Mouse (Mus musculus) embryonic facial prominence, embryonic 13.5 days (tissue): ENCODE data around the gene Taar7b. TPM values are rescaled to one million over a fixed set of nuclear protein-coding genes. Genes with fewer than 3 reads are reported as not detected.

Experiments used
- ATAC-seq: fragments of 200-750 bp; cut with Nextera tagmentation; 2 replicates; pipeline ENCODE4 v1.8.0; 2017; ENCODE audit warnings: low read depth; ENCODE audit not compliant: insufficient number of reproducible peaks, insufficient read depth, low FRiP score, low TSS enrichment
- H3K27ac ChIP-seq: fragments of 300-500 bp; sonication (generic); 2 replicates; pipeline ENCODE4 v1.5.1; 2015; ENCODE audit warnings: moderate library complexity, mild to moderate bottlenecking, inconsistent platforms
- H3K27me3 ChIP-seq: fragments of 300-500 bp; sonication (generic); 2 replicates; pipeline ENCODE4 v1.6.1; 2015; ENCODE audit warnings: mild to moderate bottlenecking, inconsistent platforms
- H3K36me3 ChIP-seq: fragments of 300-500 bp; sonication (generic); 2 replicates; pipeline ENCODE4 v1.6.1; 2015; ENCODE audit warnings: mild to moderate bottlenecking, inconsistent platforms
- H3K4me1 ChIP-seq: fragments of 300-500 bp; sonication (generic); 2 replicates; pipeline ENCODE4 v1.6.1; 2015; ENCODE audit warnings: inconsistent platforms
- H3K4me2 ChIP-seq: fragments of 300-500 bp; sonication (generic); 2 replicates; pipeline ENCODE4 v1.6.1; 2015; ENCODE audit warnings: moderate library complexity, mild to moderate bottlenecking, inconsistent platforms
- H3K4me3 ChIP-seq: fragments of 300-500 bp; sonication (generic); 2 replicates; pipeline ENCODE4 v1.5.1; 2015; ENCODE audit warnings: mild to moderate bottlenecking, inconsistent platforms
- H3K9ac ChIP-seq: fragments of 300-500 bp; sonication (generic); 2 replicates; pipeline ENCODE4 v1.6.1; 2015; ENCODE audit warnings: mild to moderate bottlenecking, inconsistent platforms
- H3K9me3 ChIP-seq: fragments of 300-500 bp; sonication (generic); 2 replicates; pipeline ENCODE4 v1.6.1; 2016; ENCODE audit warnings: inconsistent platforms
- WGBS: fragments of 180-500 bp; shearing (Covaris S2); methylation state at CpG from one replicate; pipeline ENCODE4 v1.1.7; 2015; ENCODE audit warnings: mixed read lengths; 5-methylcytosine and 5-hydroxymethylcytosine counted together
- polyA plus RNA-seq: library from polyadenylated mRNA; unstranded; fragments of >200 nt; fragmentation: Nextera tagmentation; extraction: Ambion mirVana; gene quantifications from 2 replicates; pipeline ENCODE4 v1.2.1, GENCODE M21; 2015

Taar7b gene
- polyA plus RNA-seq, 1 experiment from 2014 or later, result not detected

GRCm38 (mm10) chr10:23986419-23986818 lies 13.3 kb upstream of the Taar7b start:
- 77% methylated on average over 5 of the region's 5 CpGs for WGBS
- H3K27me3 ChIP-seq, result no peaks in the 10 kb centered on the region
- no peaks in the 10 kb centered on the region for H3K9me3 ChIP-seq
- no peak overlapping the region for H3K27ac ChIP-seq
- H3K4me2 ChIP-seq, result no peak overlapping the region
- no peak overlapping the region for H3K9ac ChIP-seq
- ATAC-seq, result no peak
- no peaks in the 10 kb centered on the region for H3K36me3 ChIP-seq
- H3K4me3 ChIP-seq, result no peak overlapping the region
- no peaks in the 10 kb centered on the region for H3K4me1 ChIP-seq

GRCm38 (mm10) chr10:23993381-23993780 lies 6.4 kb upstream of the Taar7b start, which contains the start of gene Taar7a:
TSS of gene Taar7a (minus strand) at chr10:23993481.
- no peak within 1 kb of the TSS for H3K4me2 ChIP-seq
- no peak within 1 kb of the TSS for H3K4me3 ChIP-seq
- no peaks in the 10 kb centered on the region for H3K9me3 ChIP-seq
- H3K27me3 ChIP-seq, result no peaks in the 10 kb centered on the region
- no peaks in the 10 kb centered on the region for H3K4me1 ChIP-seq
- 88% methylated on average over 3 of the region's 3 CpGs for WGBS
- no peak for ATAC-seq
- no peak within 1 kb of the TSS for H3K27ac ChIP-seq
- H3K36me3 ChIP-seq, result no peaks in the 10 kb centered on the region
- no peak within 1 kb of the TSS for H3K9ac ChIP-seq

- no peaks in the 10 kb centered on the region for H3K4me1 ChIP-seq
- H3K9ac ChIP-seq, result no peak overlapping the region
- no peaks in the 10 kb centered on the region for H3K36me3 ChIP-seq
- no peak overlapping the region for H3K4me2 ChIP-seq
- H3K4me3 ChIP-seq, result no peak overlapping the region
- no peak for ATAC-seq
- H3K27ac ChIP-seq, result no peak overlapping the region
- no peaks in the 10 kb centered on the region for H3K27me3 ChIP-seq
- 72% methylated on average over 1 of the region's 1 CpGs for WGBS
- H3K9me3 ChIP-seq, result no peaks in the 10 kb centered on the region
Observed at GRCm38 (mm10) chr10:24006442-24006841, 6.7 kb downstream of the Taar7b start.

- 60% methylated on average over 2 of the region's 2 CpGs for WGBS
- no peaks in the 10 kb centered on the region for H3K27me3 ChIP-seq
- ATAC-seq, result no peak
- no peaks in the 10 kb centered on the region for H3K36me3 ChIP-seq
- H3K4me1 ChIP-seq, result no peaks in the 10 kb centered on the region
- no peak overlapping the region for H3K27ac ChIP-seq
- H3K9ac ChIP-seq, result no peak overlapping the region
- no peaks in the 10 kb centered on the region for H3K9me3 ChIP-seq
- H3K4me2 ChIP-seq, result no peak overlapping the region
- H3K4me3 ChIP-seq, result no peak overlapping the region
Observed at GRCm38 (mm10) chr10:24007034-24007433, 7.3 kb downstream of the Taar7b start.

GRCm38 (mm10) chr10:24008143-24008542 lies 8.4 kb downstream of the Taar7b start:
- Histone ChIP-seq H3K4me3 (no peak overlapping the region), H3K9me3 (no peaks in the 10 kb centered on the region), H3K36me3 (no peaks in the 10 kb centered on the region), H3K4me1 (no peaks in the 10 kb centered on the region), H3K4me2 (no peak overlapping the region), H3K9ac (no peak overlapping the region), H3K27ac (no peak overlapping the region), H3K27me3 (no peaks in the 10 kb centered on the region)
- 90% methylated on average over 1 of the region's 1 CpGs for WGBS
- no peak for ATAC-seq

- no peaks in the 10 kb centered on the region for H3K36me3 ChIP-seq
- ATAC-seq, result no peak
- H3K4me3 ChIP-seq, result no peak within 1 kb of the TSS
- no peak within 1 kb of the TSS for H3K4me2 ChIP-seq
- H3K4me1 ChIP-seq, result no peaks in the 10 kb centered on the region
- no peak within 1 kb of the TSS for H3K27ac ChIP-seq
- H3K9ac ChIP-seq, result no peak within 1 kb of the TSS
- no peaks in the 10 kb centered on the region for H3K9me3 ChIP-seq
- H3K27me3 ChIP-seq, result no peaks in the 10 kb centered on the region
Observed at GRCm38 (mm10) chr10:24026922-24027321, 27.2 kb downstream of the Taar7b start, which contains the start of gene Taar7d. TSS of gene Taar7d (plus strand) at chr10:24027222.

GRCm38 (mm10) chr10:24031347-24031746 lies 31.6 kb downstream of the Taar7b start:
- Histone ChIP-seq H3K9me3 (no peaks in the 10 kb centered on the region), H3K9ac (no peak overlapping the region), H3K4me3 (no peak overlapping the region), H3K4me2 (no peak overlapping the region), H3K36me3 (no peaks in the 10 kb centered on the region), H3K27me3 (no peaks in the 10 kb centered on the region), H3K4me1 (no peaks in the 10 kb centered on the region), H3K27ac (no peak overlapping the region)
- no peak for ATAC-seq

GRCm38 (mm10) chr10:24037314-24037713 lies 37.6 kb downstream of the Taar7b start, which contains the start of gene Taar7e:
TSS of gene Taar7e (plus strand) at chr10:24037614.
- H3K9ac ChIP-seq, result no peak within 1 kb of the TSS
- H3K36me3 ChIP-seq, result no peaks in the 10 kb centered on the region
- no peak within 1 kb of the TSS for H3K27ac ChIP-seq
- ATAC-seq, result no peak
- H3K27me3 ChIP-seq, result no peaks in the 10 kb centered on the region
- WGBS, result 82% methylated on average over 2 of the region's 2 CpGs
- no peak within 1 kb of the TSS for H3K4me2 ChIP-seq
- no peak within 1 kb of the TSS for H3K4me3 ChIP-seq
- no peaks in the 10 kb centered on the region for H3K4me1 ChIP-seq
- no peaks in the 10 kb centered on the region for H3K9me3 ChIP-seq

GRCm38 (mm10) chr10:24040120-24040869 lies 40.6 kb downstream of the Taar7b start:
- Histone ChIP-seq H3K36me3 (no peaks in the 10 kb centered on the region), H3K9me3 (no peaks in the 10 kb centered on the region), H3K9ac (no peak overlapping the region), H3K4me1 (no peaks in the 10 kb centered on the region), H3K4me3 (no peak overlapping the region), H3K27me3 (no peaks in the 10 kb centered on the region), H3K27ac (no peak overlapping the region), H3K4me2 (no peak overlapping the region)
- no peak for ATAC-seq
- WGBS, result 66% methylated on average over 2 of the region's 2 CpGs

- ATAC-seq, result no peak
- H3K9me3 ChIP-seq, result no peaks in the 10 kb centered on the region
- no peak within 1 kb of the TSS for H3K4me2 ChIP-seq
- no peaks in the 10 kb centered on the region for H3K27me3 ChIP-seq
- no peak within 1 kb of the TSS for H3K9ac ChIP-seq
- no peaks in the 10 kb centered on the region for H3K36me3 ChIP-seq
- no peak within 1 kb of the TSS for H3K4me3 ChIP-seq
- H3K4me1 ChIP-seq, result no peaks in the 10 kb centered on the region
- H3K27ac ChIP-seq, result no peak within 1 kb of the TSS
Observed at GRCm38 (mm10) chr10:24049210-24049609, 49.5 kb downstream of the Taar7b start, which contains the start of gene Taar7f. TSS of gene Taar7f (plus strand) at chr10:24049510.
